Mouse (Mus musculus) heart, adult 2 months (tissue): ENCODE measurements at regions not wholly inside any gene's neighbourhood (a gene's known extent, or its start where the extent isn't known, plus 50 kb on each side); places are given as distances from the start of the nearest gene placed in this dataset.

Experiments used
- CTCF ChIP-seq: fragments of 200-600 bp; IDR thresholded peaks from 2 replicates; pipeline ENCODE4 v1.8.1; 2022; ENCODE audit warnings: antibody characterized with exemption, mild to moderate bottlenecking, moderate library complexity
- POLR2A ChIP-seq: fragments of 200-500 bp; IDR thresholded peaks from 2 replicates; pipeline ENCODE4 v1.6.1; 2011; ENCODE audit warnings: mild to moderate bottlenecking, low read depth, low read length, control low read depth; ENCODE audit not compliant: insufficient read depth

GRCm38 (mm10) chr14:96690923-96691322, 172.0 kb upstream of the Klhl1 start:
- no peak for TF ChIP-seq POLR2A
- no peak for TF ChIP-seq CTCF
